Comparison of ENCODE assay signal across 17 mouse cellular contexts in the genomic region with DNA sequence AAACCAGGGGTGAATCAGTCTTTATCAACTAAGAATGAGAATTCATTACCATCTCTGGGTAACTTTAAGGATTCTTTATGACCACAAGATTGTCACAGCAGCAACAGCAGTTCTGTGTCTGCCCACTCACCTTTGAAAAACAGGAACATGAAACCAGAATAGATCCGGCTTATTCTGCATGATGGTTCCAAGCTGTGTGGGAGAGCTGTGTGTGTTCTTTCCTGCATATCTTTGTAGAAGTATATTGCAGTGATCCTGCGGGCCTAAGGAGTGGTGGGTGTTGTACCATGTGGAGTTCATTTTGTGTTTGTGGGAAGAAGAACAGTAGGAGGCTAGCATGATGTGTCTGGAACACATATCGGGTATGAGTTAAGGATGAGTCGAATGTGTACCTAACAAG.
DNase-seq lines count a peak whose midpoint lies in the region; ATAC-seq and TF ChIP-seq lines count a peak whose summit lies in the region.
"Had no signal": no experiment of that assay in that cellular context is flagged by ENCODE, and none has a peak within 500 bp of the region (broad histone marks: within the 10 kb centered on the region; RNA-seq: fewer than 3 reads in every experiment).

No protein-coding gene starts in this region.

- peak overlapping the region; percentile 18; the same call in 1 of the 2 replicates for H3K27ac ChIP-seq in embryonic fibroblast, embryonic 13.5 days (ENCODE audit: insufficient read depth, low read length)
- H3K27ac ChIP-seq in limb, embryonic 10.5 days: no peak overlapping the region
- no peak overlapping the region for H3K27ac ChIP-seq in intestine, embryonic 16.5 days (ENCODE audit: low read length)
- H3K27ac ChIP-seq: embryonic facial prominence, embryonic 12.5 days; forebrain, embryonic 10.5 days; heart, embryonic 13.5 days; macrophage had no signal

- no peaks in the 10 kb centered on the region for H3K9me3 ChIP-seq in limb, embryonic 10.5 days (replicated peaks)
- no peaks in the 10 kb centered on the region for H3K9me3 ChIP-seq in intestine, embryonic 16.5 days (ENCODE audit: control insufficient read depth, low read length)
- H3K9me3 ChIP-seq: embryonic facial prominence, embryonic 12.5 days; forebrain, embryonic 10.5 days; heart, embryonic 13.5 days had no signal

- no peak for TF ChIP-seq POLR2A in embryonic fibroblast, embryonic 13.5 days (IDR thresholded peaks at IDR 0.05; ENCODE audit: low read depth, low read length)

- DNase-seq in frontal cortex, postnatal 36 days (ENCODE audit: low spot score in 2 of 2): peak; percentile 72 to 81
- peak; percentile 17 to 23 for DNase-seq in layer of hippocampus, postnatal 36 days
- peak; percentile 30 to 61 for DNase-seq in right cerebral cortex, postnatal 10 days (ENCODE audit: low spot score in 2 of 2)
- DNase-seq in limb, embryonic 10.5 days (ENCODE audit: low spot score): no peak
- no peak for DNase-seq in embryo, embryonic 10 days (ENCODE audit: low spot score)
- DNase-seq: cerebellum, postnatal 10 days; gastrocnemius, postnatal 14 days; kidney, postnatal 4 days; liver; lung, adult 2 months had no signal

- H3K4me1 ChIP-seq in embryonic fibroblast, embryonic 13.5 days (ENCODE audit: control insufficient read depth, insufficient read depth, low read length): no peaks in the 10 kb centered on the region
- H3K4me1 ChIP-seq in limb, embryonic 10.5 days: no peaks in the 10 kb centered on the region
- H3K4me1 ChIP-seq in intestine, embryonic 16.5 days (ENCODE audit: control insufficient read depth, insufficient read depth, low read length): no peaks in the 10 kb centered on the region
- H3K4me1 ChIP-seq: embryonic facial prominence, embryonic 12.5 days; forebrain, embryonic 10.5 days; heart, embryonic 13.5 days had no signal

- TF ChIP-seq CTCF in embryonic fibroblast, embryonic 13.5 days (IDR thresholded peaks at IDR 0.05; ENCODE audit: borderline replicate concordance, insufficient read depth, low read length): no peak

- H3K36me3 ChIP-seq in limb, embryonic 10.5 days: no peaks in the 10 kb centered on the region
- no peaks in the 10 kb centered on the region for H3K36me3 ChIP-seq in intestine, embryonic 16.5 days (ENCODE audit: control insufficient read depth, insufficient read depth, low read length)
- H3K36me3 ChIP-seq: embryonic facial prominence, embryonic 12.5 days; forebrain, embryonic 10.5 days; heart, embryonic 13.5 days had no signal

- no peak overlapping the region for H3K4me2 ChIP-seq in intestine, embryonic 16.5 days (ENCODE audit: low read depth, low read length)
- H3K4me2 ChIP-seq: embryonic facial prominence, embryonic 12.5 days; heart, embryonic 13.5 days had no signal

- no peak overlapping the region for H3K4me3 ChIP-seq in embryonic fibroblast, embryonic 13.5 days (ENCODE audit: insufficient read depth, low read length)
- H3K4me3 ChIP-seq in limb, embryonic 10.5 days: no peak overlapping the region
- H3K4me3 ChIP-seq in intestine, embryonic 16.5 days (ENCODE audit: low read length): no peak overlapping the region
- H3K4me3 ChIP-seq: embryonic facial prominence, embryonic 12.5 days; forebrain, embryonic 10.5 days; heart, embryonic 13.5 days had no signal

- H3K27me3 ChIP-seq in limb, embryonic 10.5 days (ENCODE audit: low read depth, poor library complexity, severe bottlenecking): no peaks in the 10 kb centered on the region
- no peaks in the 10 kb centered on the region for H3K27me3 ChIP-seq in intestine, embryonic 16.5 days (replicated peaks; ENCODE audit: control insufficient read depth, insufficient read depth, low read length)
- H3K27me3 ChIP-seq: embryonic facial prominence, embryonic 12.5 days; heart, embryonic 13.5 days had no signal

- ATAC-seq in intestine, embryonic 16.5 days: no peak
- ATAC-seq: intestine, postnatal 0 days had no signal

- no peak overlapping the region for H3K9ac ChIP-seq in intestine, embryonic 16.5 days (ENCODE audit: low read depth, low read length)
- H3K9ac ChIP-seq: embryonic facial prominence, embryonic 12.5 days; heart, embryonic 13.5 days had no signal

- 87% methylated on average over 4 of the region's 4 CpGs for WGBS in limb, embryonic 10.5 days
- 83% methylated on average over 4 of the region's 4 CpGs for WGBS in intestine, embryonic 16.5 days

Comparison
In these comparisons a context has a peak if more than half of its experiments do, and no peak if none do; other contexts are left out.
1. DNase-seq: peak in frontal cortex, postnatal 36 days (2 of 2), layer of hippocampus, postnatal 36 days (2 of 2) and right cerebral cortex, postnatal 10 days (2 of 2); none in limb, embryonic 10.5 days (single experiment) and embryo, embryonic 10 days (single experiment).